Mouse (Mus musculus): Measurements from ENCODE around the gene Olfr203.
"Not testable (repeated sequence)": the region's sequence is repeated elsewhere in the genome, so short reads cannot be mapped to it uniquely, and the experiment has no call there.

Olfr203 gene

DNA sequence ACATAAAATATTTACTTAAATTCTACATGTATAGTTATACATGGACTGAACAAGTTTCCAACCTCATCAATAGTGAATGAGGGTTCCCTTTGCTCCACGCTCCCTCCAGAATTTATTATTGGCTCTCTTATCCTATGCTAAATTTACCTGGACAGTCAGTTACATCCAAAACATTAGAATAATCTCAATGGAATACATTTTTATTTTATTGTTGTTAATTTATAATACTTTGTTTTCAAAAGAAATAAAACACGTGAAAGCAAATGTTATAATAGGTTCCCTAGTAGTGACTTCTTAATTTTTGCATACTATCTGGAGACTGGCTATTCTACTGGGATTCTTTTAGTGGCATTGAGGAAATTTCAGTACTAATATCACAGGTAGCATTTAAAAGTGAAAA, at the start of gene Olfr203:
Gene Olfr203, plus strand, starts transcription at position 301 of the 400 bp plus-strand sequence.
- DNase-seq = no peak

GRCm38 (mm10) chr16:59249684-59250083, 49.0 kb upstream of the Olfr203 start:
- no peak for DNase-seq

DNA sequence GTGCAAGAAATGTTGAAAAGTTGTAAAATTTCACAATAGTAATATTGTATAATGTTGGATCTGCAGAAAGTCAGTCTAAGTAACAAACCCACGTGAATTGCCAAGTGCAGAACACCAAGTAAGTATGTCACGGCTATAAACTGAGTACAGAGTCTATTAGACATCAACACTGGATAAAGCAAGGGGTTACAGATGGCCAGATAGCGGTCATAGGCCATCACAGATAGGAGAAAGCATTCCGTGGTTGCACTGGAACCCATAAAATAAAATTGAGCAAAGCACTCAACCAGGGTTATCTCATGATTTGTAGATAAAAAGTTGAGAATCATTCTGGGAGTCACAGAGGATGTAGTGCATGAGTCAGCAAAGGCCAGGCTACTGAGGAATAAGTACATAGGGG, 29.6 kb upstream of the Olfr203 start:
- DNase-seq = not testable (repeated sequence)

- not testable (repeated sequence) for DNase-seq
Observed at GRCm38 (mm10) chr16:59272532-59272931, 26.1 kb upstream of the Olfr203 start, which contains the start of gene Olfr201. Olfr201 (minus strand) TSS chr16:59272632.

DNA sequence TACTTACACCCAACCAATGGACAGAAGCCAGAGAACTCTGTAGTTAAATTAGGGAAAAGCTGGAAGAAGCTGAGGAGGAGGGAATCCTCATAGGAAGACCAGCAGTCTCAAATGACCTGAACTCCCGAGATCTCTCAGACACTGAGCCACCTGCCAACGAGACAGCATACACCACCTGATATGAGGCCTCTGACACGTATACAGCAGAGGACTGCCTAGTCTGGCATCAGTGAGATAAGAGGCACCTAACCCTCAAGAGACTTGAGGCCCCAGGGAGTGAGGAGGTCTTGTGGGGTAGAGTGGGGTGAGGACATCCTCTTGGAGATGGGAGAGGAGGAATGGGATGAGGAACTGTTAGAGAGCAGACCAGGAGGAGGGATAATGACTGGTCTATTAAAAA, 18.1 kb upstream of the Olfr203 start:
- no peak for DNase-seq

DNA sequence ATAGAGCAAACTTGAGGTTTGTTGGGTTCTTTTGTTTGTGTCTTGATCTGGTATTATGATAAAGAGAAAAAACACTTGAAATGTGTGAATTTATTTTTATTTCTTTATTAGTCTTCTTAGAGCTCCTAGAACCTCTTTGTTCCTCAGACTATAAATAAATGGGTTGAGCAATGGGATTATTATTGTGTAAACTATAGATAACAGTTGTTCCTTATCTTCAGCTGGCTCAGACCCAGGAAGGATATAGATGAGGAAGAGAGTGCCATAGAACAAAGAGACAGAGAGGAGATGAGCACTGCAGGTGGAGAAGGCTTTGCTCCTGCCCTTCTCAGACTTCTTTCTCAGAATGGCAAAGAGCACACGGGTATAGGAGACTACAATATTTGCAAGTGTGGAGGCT, 15.2 kb upstream of the Olfr203 start:
- no peak for DNase-seq

GRCm38 (mm10) chr16:59286693-59287092, 12.0 kb upstream of the Olfr203 start, which contains the start of gene Olfr202:
Olfr202 (minus strand) TSS chr16:59286793.
- DNase-seq = no peak

DNA sequence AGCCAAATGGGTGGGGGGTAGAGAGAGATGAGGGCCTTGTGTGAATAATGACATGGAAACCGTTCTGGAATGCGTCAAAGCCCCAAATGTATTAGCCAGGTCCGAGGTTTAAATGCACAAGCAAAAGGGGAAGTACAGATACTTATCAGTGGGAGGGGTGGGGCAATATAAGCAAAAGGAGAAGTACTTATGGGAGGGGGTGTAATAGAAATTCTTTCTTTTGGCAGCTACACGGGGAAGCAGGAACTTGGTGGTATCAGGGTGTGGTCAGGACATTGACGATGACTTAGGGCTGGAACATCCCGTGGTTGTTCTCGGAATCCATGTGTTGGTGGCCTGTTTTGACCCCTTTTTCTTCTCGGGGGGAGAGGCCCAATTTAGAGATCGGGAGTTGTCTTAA, 11.1 kb upstream of the Olfr203 start:
- not testable (repeated sequence) for DNase-seq

GRCm38 (mm10) chr16:59318148-59318547, 19.5 kb downstream of the Olfr203 start, which contains the start of gene Olfr204:
Olfr204 (minus strand) TSS chr16:59318248.
- DNase-seq = no peak

GRCm38 (mm10) chr16:59323262-59323661, 24.6 kb downstream of the Olfr203 start:
- not testable (repeated sequence) for DNase-seq

DNA sequence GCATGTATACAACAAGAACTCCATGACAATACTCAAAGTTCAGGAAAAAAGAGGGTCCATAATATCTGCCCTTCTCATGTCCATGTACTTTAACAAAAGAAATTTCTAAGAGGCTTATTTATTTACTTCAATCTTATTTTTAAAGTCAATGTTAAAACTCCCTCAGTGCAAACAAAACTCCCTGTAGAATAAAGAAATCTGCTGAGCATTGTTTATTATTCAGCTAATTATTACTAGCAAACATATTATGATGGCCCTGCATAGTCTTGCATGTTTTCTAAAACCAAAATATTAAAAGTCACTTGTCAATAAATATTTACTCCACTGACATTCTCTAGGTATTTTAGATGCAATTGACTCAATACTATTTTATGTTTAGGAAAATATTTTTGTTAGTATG, 32.4 kb downstream of the Olfr203 start, which contains the start of gene Olfr205:
Gene Olfr205, minus strand, starts transcription at position 101 of the 400 bp plus-strand sequence.
- DNase-seq = no peak

DNA sequence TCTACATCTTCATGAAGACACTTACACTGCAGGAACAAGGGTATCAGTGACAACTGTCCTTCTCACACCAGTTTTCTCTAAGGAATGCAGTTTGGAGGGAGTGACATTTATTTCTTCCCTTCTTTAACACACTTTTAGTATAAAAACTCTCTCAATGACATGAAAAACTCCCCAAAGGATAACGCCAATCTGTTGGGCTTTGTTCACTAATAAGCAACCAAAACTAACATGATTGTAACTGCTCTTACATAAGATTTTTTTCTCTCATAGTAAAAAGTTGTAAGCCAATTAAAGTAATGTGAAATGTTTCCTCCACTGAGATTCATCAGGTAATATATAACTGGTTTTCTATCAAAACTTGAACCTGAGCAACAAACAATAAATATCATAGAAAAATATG, 50.5 kb downstream of the Olfr203 start, which contains the start of gene Olfr206:
Gene Olfr206, minus strand, starts transcription at position 101 of the 400 bp plus-strand sequence.
- no peak for DNase-seq

Measured in lung, postnatal 10 days (tissue).